In the genomic region with DNA sequence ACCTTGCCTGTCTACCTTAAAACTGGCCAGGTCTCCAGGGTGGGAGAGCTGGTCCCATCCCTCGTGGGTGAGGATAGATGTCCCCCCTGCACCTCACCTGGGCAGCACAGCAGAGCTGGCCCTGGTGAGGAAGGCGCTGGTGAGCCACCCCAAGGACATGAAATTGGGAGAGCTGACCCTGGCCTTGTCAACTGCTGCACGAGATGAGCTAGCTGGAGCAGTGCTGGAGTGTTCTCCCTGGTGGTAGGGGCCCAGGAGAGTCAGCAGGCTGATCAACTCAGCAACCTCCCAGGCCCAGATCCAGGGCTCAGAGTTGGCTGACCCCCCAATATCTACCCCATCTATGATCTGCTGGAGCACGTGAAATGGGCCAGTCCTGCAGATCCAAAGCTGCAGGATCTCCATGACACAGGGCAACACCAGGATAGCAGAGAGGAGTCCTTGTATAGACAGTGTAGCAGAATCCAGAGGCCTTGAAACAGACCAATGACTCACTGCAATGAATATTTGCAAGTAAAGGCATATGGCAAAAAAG, we compare ENCODE assay signal across 17 mouse cellular contexts.
"Had no signal": no experiment of that assay in that cellular context is flagged by ENCODE, and none has a peak within 500 bp of the region (broad histone marks: within the 10 kb centered on the region; RNA-seq: fewer than 3 reads in every experiment).

No protein-coding gene starts in this region.

- H3K4me2 ChIP-seq: limb, embryonic 13.5 days; liver, embryonic 12.5 days; liver, embryonic 15.5 days; midbrain, embryonic 15.5 days had no signal

- H3K27me3 ChIP-seq: limb, embryonic 13.5 days; liver, embryonic 12.5 days; liver, embryonic 15.5 days; midbrain, embryonic 15.5 days had no signal

- H3K4me1 ChIP-seq: limb, embryonic 13.5 days; liver, embryonic 12.5 days; liver, embryonic 15.5 days; midbrain, embryonic 15.5 days had no signal

- DNase-seq: kidney, adult 2 months; kidney, postnatal 10 days; kidney, postnatal 36 days; layer of hippocampus, postnatal 36 days; left cerebral cortex, postnatal 4 days; liver; lung, adult 2 months; lung, postnatal 14 days; thymus, adult 18-20 months; thymus, postnatal 36 days had no signal

- H3K36me3 ChIP-seq: limb, embryonic 13.5 days; liver, embryonic 12.5 days; liver, embryonic 15.5 days; midbrain, embryonic 15.5 days had no signal

- ATAC-seq: intestine, postnatal 0 days; liver, embryonic 12.5 days; midbrain, embryonic 15.5 days had no signal

- H3K27ac ChIP-seq: left cerebral cortex, adult 2 months; limb, embryonic 13.5 days; liver, embryonic 12.5 days; liver, embryonic 15.5 days; macrophage; midbrain, embryonic 15.5 days had no signal

- H3K4me3 ChIP-seq: left cerebral cortex, adult 2 months; limb, embryonic 13.5 days; liver, embryonic 12.5 days; liver, embryonic 15.5 days; midbrain, embryonic 15.5 days had no signal

- H3K9me3 ChIP-seq: limb, embryonic 13.5 days; liver, embryonic 12.5 days; liver, embryonic 15.5 days; midbrain, embryonic 15.5 days had no signal

- H3K9ac ChIP-seq: limb, embryonic 13.5 days; liver, embryonic 12.5 days; liver, embryonic 15.5 days; midbrain, embryonic 15.5 days had no signal
